Mouse (Mus musculus): ENCODE measurements around the gene Zcchc13. TPM values are rescaled to one million over a fixed set of nuclear protein-coding genes. Genes with fewer than 3 reads are reported as not detected.

Zcchc13 gene
- polyA plus RNA-seq, 1 experiment from 2014 or later: not detected

DNA sequence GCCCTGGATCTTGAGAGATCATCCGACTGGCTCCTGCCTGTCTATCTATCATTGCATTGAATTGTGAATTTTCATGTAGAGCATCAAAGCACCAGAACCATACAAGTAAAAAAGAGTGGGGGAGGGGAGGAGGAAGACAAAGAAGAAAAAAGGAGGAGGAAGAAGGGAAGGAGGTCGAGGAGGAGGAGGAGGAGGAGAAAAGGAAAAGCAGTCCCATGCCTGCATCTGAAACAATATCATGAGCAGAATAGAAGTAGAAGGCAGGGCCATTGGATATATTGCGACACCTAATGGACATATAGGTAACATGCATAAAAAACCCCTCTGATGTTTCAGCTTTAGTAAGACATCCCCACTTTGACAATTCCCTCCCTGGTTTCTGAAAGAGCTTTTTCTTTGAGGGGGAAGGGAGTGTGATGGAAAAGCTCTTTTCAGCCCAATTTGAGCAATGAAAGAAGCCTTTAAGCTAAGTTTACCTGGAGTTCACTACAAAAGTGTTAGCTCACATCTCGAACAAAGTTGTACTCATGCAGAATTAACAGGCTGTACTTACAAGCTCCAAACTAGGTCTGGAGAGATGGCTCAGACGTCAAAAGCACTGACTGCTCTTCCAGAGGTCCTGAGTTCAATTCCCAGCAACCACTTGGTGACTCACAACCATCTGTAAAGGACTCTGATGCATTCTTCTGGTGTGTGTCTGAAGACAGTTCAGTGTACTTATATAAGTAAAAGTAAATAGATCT, 5.8 kb upstream of the Zcchc13 start:
- H3K4me1 ChIP-seq (replicated peaks; ENCODE audit: control insufficient read depth, insufficient read depth, low read length): no peaks in the 10 kb centered on the region
- ATAC-seq (replicated peaks; ENCODE audit: low FRiP score): no peak
- WGBS: 32% methylated on average over 5 of the region's 5 CpGs
- H3K27me3 ChIP-seq (replicated peaks; ENCODE audit: control insufficient read depth, insufficient read depth, low read length): no peaks in the 10 kb centered on the region
- no peak for DNase-seq (ENCODE audit: low spot score)
- no peak overlapping the region for H3K9ac ChIP-seq (ENCODE audit: low read depth, low read length)
- no peak overlapping the region for H3K27ac ChIP-seq (ENCODE audit: low read depth, low read length)
- no peaks in the 10 kb centered on the region for H3K9me3 ChIP-seq (ENCODE audit: control insufficient read depth, low read length)
- H3K4me2 ChIP-seq: no peak overlapping the region
- no peaks in the 10 kb centered on the region for H3K36me3 ChIP-seq (ENCODE audit: control insufficient read depth, insufficient read depth, low read length)
- no peak overlapping the region for H3K4me3 ChIP-seq (ENCODE audit: low read depth, low read length)

DNA sequence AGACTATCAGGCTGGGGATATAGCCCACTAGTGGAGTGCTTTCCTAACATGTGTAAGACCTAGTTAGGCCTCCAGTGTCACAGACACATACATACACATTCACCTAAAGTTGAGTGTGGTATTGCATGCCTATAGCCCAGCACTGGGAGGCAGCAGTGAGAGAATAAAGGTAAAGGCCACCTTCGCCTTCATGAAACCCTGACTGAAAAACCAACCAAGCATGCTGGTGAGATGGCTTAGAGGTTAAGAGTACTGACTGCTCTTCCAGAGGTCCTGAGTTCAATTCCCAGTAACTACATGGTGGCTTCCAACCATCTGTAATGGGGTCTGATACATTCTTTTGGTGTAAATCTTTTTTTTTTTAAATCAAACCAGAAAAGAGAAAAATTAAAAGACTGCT, 1.5 kb upstream of the Zcchc13 start:
- no peaks in the 10 kb centered on the region for H3K9me3 ChIP-seq (ENCODE audit: control insufficient read depth, low read length)
- no peak overlapping the region for H3K4me2 ChIP-seq
- no peak overlapping the region for H3K27ac ChIP-seq (ENCODE audit: low read depth, low read length)
- no peak overlapping the region for H3K9ac ChIP-seq (ENCODE audit: low read depth, low read length)
- ATAC-seq (replicated peaks; ENCODE audit: low FRiP score) (no peak), DNase-seq (ENCODE audit: low spot score) (no peak)
- WGBS: 70% methylated on average over 1 of the region's 1 CpGs
- H3K4me1 ChIP-seq (replicated peaks; ENCODE audit: control insufficient read depth, insufficient read depth, low read length): no peaks in the 10 kb centered on the region
- H3K4me3 ChIP-seq (ENCODE audit: low read depth, low read length): no peak overlapping the region
- H3K36me3 ChIP-seq (ENCODE audit: control insufficient read depth, insufficient read depth, low read length): no peaks in the 10 kb centered on the region
- no peaks in the 10 kb centered on the region for H3K27me3 ChIP-seq (replicated peaks; ENCODE audit: control insufficient read depth, insufficient read depth, low read length)

DNA sequence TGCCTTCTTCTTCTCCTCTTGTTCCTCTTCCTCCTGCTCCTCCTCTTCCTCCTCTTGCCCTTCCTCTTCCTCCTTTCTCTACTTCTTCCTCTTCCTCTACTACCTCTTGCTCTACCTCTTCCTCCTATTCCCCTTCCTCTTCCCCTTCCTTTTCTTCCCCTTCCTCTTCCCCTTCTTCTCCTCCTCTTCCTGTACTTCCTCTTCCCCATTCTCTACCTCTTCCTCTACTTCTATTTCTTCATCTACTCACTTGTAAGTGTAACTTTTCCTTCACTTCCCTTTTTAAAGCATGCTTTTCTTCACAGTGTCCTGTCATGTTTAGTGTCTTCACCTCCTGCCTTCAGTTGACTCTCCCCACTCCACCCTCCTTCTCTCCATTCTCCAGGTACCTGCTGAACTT, 3.5 kb downstream of the Zcchc13 start:
- H3K9ac ChIP-seq (ENCODE audit: low read depth, low read length): no peak overlapping the region
- H3K4me3 ChIP-seq (ENCODE audit: low read depth, low read length): no peak overlapping the region
- H3K27ac ChIP-seq (ENCODE audit: low read depth, low read length): no peak overlapping the region
- no peak overlapping the region for H3K4me2 ChIP-seq
- no peak for ATAC-seq (replicated peaks; ENCODE audit: low FRiP score)
- no peaks in the 10 kb centered on the region for H3K9me3 ChIP-seq (ENCODE audit: control insufficient read depth, low read length)
- no peaks in the 10 kb centered on the region for H3K4me1 ChIP-seq (replicated peaks; ENCODE audit: control insufficient read depth, insufficient read depth, low read length)
- no peaks in the 10 kb centered on the region for H3K36me3 ChIP-seq (ENCODE audit: control insufficient read depth, insufficient read depth, low read length)
- peaks cover 3% of the 10 kb centered on the region; the same call in 1 of the 2 replicates for H3K27me3 ChIP-seq (replicated peaks; ENCODE audit: control insufficient read depth, insufficient read depth, low read length)
- no peak for DNase-seq (ENCODE audit: low spot score)

DNA sequence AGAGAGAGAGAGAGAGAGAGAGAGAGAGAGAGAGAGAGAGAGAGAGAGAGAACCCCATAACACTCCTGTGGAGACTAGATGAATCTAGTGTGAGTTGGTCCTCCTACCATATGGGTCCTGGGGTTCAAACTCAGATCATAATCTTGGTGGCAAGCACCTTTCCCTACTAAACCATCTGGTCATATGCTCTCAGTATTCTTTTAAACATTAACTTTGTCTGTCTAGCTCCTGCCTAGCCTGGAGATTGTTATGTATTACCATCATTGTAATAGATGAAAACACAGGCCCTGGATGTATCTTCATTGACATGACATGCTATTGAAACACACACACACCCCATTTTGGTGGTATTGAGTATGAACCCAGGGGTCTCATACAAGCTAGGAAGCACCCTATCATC, 5.6 kb downstream of the Zcchc13 start:
- Histone ChIP-seq H3K4me1 (replicated peaks; ENCODE audit: control insufficient read depth, insufficient read depth, low read length) (no peaks in the 10 kb centered on the region), H3K27me3 (replicated peaks; ENCODE audit: control insufficient read depth, insufficient read depth, low read length) (peaks cover 3% of the 10 kb centered on the region; the same call in 1 of the 2 replicates), H3K9me3 (ENCODE audit: control insufficient read depth, low read length) (no peaks in the 10 kb centered on the region), H3K27ac (ENCODE audit: low read depth, low read length) (no peak overlapping the region), H3K36me3 (ENCODE audit: control insufficient read depth, insufficient read depth, low read length) (no peaks in the 10 kb centered on the region), H3K9ac (ENCODE audit: low read depth, low read length) (no peak overlapping the region), H3K4me3 (ENCODE audit: low read depth, low read length) (no peak overlapping the region), H3K4me2 (no peak overlapping the region)
- no peak for ATAC-seq (replicated peaks; ENCODE audit: low FRiP score)
- DNase-seq (ENCODE audit: low spot score): no peak

DNA sequence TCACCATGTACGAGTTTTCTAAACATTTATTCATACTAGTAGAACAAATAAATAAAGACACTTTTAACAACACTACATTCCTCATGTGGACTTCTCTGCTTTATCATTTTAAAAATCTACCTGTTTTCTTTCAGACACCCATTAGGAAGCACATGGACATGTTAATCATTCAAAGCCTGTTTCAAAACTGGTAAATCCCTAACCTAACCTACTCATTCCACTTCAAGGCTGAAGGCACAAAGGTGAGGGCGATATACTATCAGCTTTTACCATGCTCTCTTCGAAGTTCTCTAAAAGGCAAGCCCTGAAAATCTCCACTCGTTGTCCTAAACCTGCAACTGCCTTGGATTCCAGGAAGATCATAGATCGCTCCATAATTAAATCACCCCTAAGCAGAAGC, 8.2 kb downstream of the Zcchc13 start:
- no peak for ATAC-seq (replicated peaks; ENCODE audit: low FRiP score)
- Histone ChIP-seq H3K27me3 (replicated peaks; ENCODE audit: control insufficient read depth, insufficient read depth, low read length) (peaks cover 3% of the 10 kb centered on the region; the same call in 1 of the 2 replicates), H3K27ac (ENCODE audit: low read depth, low read length) (no peak overlapping the region), H3K36me3 (ENCODE audit: control insufficient read depth, insufficient read depth, low read length) (no peaks in the 10 kb centered on the region), H3K4me2 (no peak overlapping the region), H3K4me1 (replicated peaks; ENCODE audit: control insufficient read depth, insufficient read depth, low read length) (no peaks in the 10 kb centered on the region), H3K9ac (ENCODE audit: low read depth, low read length) (no peak overlapping the region), H3K9me3 (ENCODE audit: control insufficient read depth, low read length) (no peaks in the 10 kb centered on the region), H3K4me3 (ENCODE audit: low read depth, low read length) (no peak overlapping the region)
- DNase-seq (ENCODE audit: low spot score): no peak
- WGBS: 83% methylated on average over 5 of the region's 5 CpGs

DNA sequence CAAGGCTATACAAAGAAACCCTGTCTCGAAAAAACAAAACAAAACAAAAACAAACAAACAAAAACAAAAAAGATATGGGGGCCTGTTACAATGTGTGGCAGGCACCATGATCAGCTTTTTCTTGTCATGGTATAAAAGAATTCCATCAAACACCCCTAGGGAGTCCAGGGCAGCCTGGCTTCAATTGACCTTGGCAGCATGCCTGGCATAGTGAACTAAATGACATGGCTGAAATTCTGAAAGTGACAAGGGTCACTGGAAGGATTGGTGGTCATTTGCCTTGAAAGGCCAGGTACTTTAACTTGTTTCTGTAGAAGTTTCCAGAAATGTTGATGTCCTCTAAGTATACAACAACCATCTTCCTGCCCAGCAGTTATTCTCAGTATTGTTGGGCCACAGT, 13.9 kb downstream of the Zcchc13 start:
- Histone ChIP-seq H3K27ac (ENCODE audit: low read depth, low read length) (no peak overlapping the region), H3K9ac (ENCODE audit: low read depth, low read length) (no peak overlapping the region), H3K4me3 (ENCODE audit: low read depth, low read length) (no peak overlapping the region), H3K9me3 (ENCODE audit: control insufficient read depth, low read length) (no peaks in the 10 kb centered on the region), H3K4me1 (replicated peaks; ENCODE audit: control insufficient read depth, insufficient read depth, low read length) (no peaks in the 10 kb centered on the region), H3K27me3 (replicated peaks; ENCODE audit: control insufficient read depth, insufficient read depth, low read length) (no peaks in the 10 kb centered on the region; the same call in 1 of the 2 replicates), H3K36me3 (ENCODE audit: control insufficient read depth, insufficient read depth, low read length) (no peaks in the 10 kb centered on the region), H3K4me2 (no peak overlapping the region)
- WGBS: 91% methylated on average over 1 of the region's 1 CpGs
- DNase-seq (ENCODE audit: low spot score): no peak
- ATAC-seq (replicated peaks; ENCODE audit: low FRiP score): no peak

DNA sequence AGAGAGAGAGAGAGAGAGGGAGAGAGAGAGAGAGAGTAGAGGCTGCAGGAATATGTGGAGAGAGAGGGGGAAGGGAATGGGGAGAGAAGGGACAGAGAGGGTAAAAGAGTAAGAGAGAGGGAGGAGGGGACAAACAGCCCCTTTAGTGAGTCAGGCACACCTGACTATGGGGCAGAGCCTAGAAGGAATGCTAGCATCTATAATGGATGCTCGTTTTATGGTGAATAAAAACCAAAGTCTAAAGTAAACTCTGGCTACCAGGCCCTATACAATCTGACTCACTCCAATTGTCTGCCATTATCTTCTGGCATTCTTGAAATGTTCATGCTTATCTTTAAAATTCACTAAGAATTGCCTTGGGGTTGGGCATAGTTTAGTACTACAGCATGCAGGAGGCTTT, 21.7 kb downstream of the Zcchc13 start:
- WGBS: 31% methylated on average over 1 of the region's 1 CpGs
- Histone ChIP-seq H3K9me3 (ENCODE audit: control insufficient read depth, low read length) (no peaks in the 10 kb centered on the region), H3K9ac (ENCODE audit: low read depth, low read length) (no peak overlapping the region), H3K4me2 (no peak overlapping the region), H3K36me3 (ENCODE audit: control insufficient read depth, insufficient read depth, low read length) (no peaks in the 10 kb centered on the region), H3K4me3 (ENCODE audit: low read depth, low read length) (no peak overlapping the region), H3K27ac (ENCODE audit: low read depth, low read length) (no peak overlapping the region), H3K4me1 (replicated peaks; ENCODE audit: control insufficient read depth, insufficient read depth, low read length) (no peaks in the 10 kb centered on the region), H3K27me3 (replicated peaks; ENCODE audit: control insufficient read depth, insufficient read depth, low read length) (no peaks in the 10 kb centered on the region; the same call in 1 of the 2 replicates)
- ATAC-seq (replicated peaks; ENCODE audit: low FRiP score) (no peak), DNase-seq (ENCODE audit: low spot score) (no peak)

DNA sequence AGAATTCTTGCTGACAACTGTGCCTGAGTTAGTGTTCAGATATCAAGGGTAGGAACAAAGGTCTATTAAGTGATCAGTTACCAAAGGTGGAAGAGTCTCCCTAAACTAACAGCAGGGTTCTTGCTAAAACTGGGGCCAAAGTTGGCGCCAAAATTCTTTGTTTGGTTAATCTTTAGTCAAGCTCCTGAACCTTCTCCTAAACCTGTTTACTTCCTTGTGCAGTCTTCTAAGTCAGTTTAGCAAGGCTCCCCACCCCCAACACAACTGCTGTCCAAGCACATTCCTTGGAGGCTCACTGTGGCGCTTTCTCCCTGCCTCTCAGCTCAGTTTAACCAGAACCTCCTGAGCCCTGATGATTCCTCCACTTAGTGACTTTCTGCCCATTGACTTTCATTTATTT, 22.6 kb downstream of the Zcchc13 start:
- no peaks in the 10 kb centered on the region for H3K4me1 ChIP-seq (replicated peaks; ENCODE audit: control insufficient read depth, insufficient read depth, low read length)
- H3K9me3 ChIP-seq (ENCODE audit: control insufficient read depth, low read length): no peaks in the 10 kb centered on the region
- DNase-seq (ENCODE audit: low spot score) (no peak), ATAC-seq (replicated peaks; ENCODE audit: low FRiP score) (no peak)
- no peaks in the 10 kb centered on the region for H3K36me3 ChIP-seq (ENCODE audit: control insufficient read depth, insufficient read depth, low read length)
- no peak overlapping the region for H3K4me3 ChIP-seq (ENCODE audit: low read depth, low read length)
- 45% methylated on average over 2 of the region's 2 CpGs for WGBS
- no peaks in the 10 kb centered on the region; the same call in 1 of the 2 replicates for H3K27me3 ChIP-seq (replicated peaks; ENCODE audit: control insufficient read depth, insufficient read depth, low read length)
- H3K4me2 ChIP-seq: no peak overlapping the region
- H3K27ac ChIP-seq (ENCODE audit: low read depth, low read length): no peak overlapping the region
- no peak overlapping the region for H3K9ac ChIP-seq (ENCODE audit: low read depth, low read length)

DNA sequence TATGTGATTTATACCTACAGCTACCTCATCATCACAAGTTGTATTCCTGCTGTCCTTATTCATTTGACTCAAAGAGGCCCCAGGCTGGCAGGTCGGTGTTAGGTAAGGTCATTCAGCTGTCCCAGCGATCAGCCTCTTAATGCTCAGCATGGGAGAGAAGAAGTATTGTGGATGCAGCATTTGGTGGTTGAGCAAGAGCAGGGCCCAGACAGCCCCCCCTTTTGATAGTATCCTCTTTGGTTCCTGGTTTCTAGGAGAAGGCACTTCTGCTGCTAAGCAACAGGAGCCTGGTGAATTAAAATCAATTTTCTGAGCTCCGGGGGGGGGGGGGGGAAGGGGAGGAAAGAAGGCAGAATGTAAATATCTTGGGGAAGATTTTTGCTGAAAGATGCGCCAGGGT, 28.6 kb downstream of the Zcchc13 start:
- no peak overlapping the region for H3K4me2 ChIP-seq
- no peak overlapping the region for H3K4me3 ChIP-seq (ENCODE audit: low read depth, low read length)
- no peaks in the 10 kb centered on the region for H3K9me3 ChIP-seq (ENCODE audit: control insufficient read depth, low read length)
- DNase-seq (ENCODE audit: low spot score) (no peak), ATAC-seq (replicated peaks; ENCODE audit: low FRiP score) (no peak)
- WGBS: 63% methylated on average over 4 of the region's 4 CpGs
- H3K4me1 ChIP-seq (replicated peaks; ENCODE audit: control insufficient read depth, insufficient read depth, low read length): no peaks in the 10 kb centered on the region
- H3K27ac ChIP-seq (ENCODE audit: low read depth, low read length): no peak overlapping the region
- H3K36me3 ChIP-seq (ENCODE audit: control insufficient read depth, insufficient read depth, low read length): no peaks in the 10 kb centered on the region
- H3K27me3 ChIP-seq (replicated peaks; ENCODE audit: control insufficient read depth, insufficient read depth, low read length): peaks cover 7% of the 10 kb centered on the region
- H3K9ac ChIP-seq (ENCODE audit: low read depth, low read length): no peak overlapping the region
